Mouse (Mus musculus) kidney, embryonic 16.5 days (tissue): ENCODE measurements at regions not wholly inside any gene's neighbourhood (a gene's known extent, or its start where the extent isn't known, plus 50 kb on each side); places are given as distances from the start of the nearest gene placed in this dataset.

Experiments
- ATAC-seq: fragments of 200-750 bp; cut with Nextera tagmentation; 2 replicates; pipeline ENCODE4 v1.8.0; 2017; ENCODE audit warnings: moderate TSS enrichment; ENCODE audit not compliant: low FRiP score, low TSS enrichment
- H3K27ac ChIP-seq: fragments of 300-500 bp; sonication (generic); 2 replicates; pipeline ENCODE4 v1.5.1; 2014; ENCODE audit warnings: low read length
- H3K27me3 ChIP-seq: fragments of 300-500 bp; sonication (generic); 2 replicates; pipeline ENCODE4 v1.6.1; 2014; ENCODE audit warnings: low read length, control low read depth, mixed read lengths; ENCODE audit not compliant: insufficient read depth
- H3K36me3 ChIP-seq: fragments of 300-500 bp; sonication (generic); 2 replicates; pipeline ENCODE4 v1.6.1; 2014; ENCODE audit warnings: low read length, control low read depth, mixed read lengths; ENCODE audit not compliant: insufficient read depth
- H3K4me1 ChIP-seq: fragments of 300-500 bp; sonication (generic); 2 replicates; pipeline ENCODE4 v1.6.1; 2014; ENCODE audit warnings: low read length, control low read depth, mixed read lengths; ENCODE audit not compliant: insufficient read depth
- H3K4me2 ChIP-seq: fragments of 300-500 bp; sonication (generic); replicated peaks from 2 replicates; pipeline ENCODE4 v1.6.1; 2014; ENCODE audit warnings: low read depth, low read length
- H3K4me3 ChIP-seq: fragments of 300-500 bp; sonication (generic); 2 replicates; pipeline ENCODE4 v1.5.1; 2014; ENCODE audit warnings: mild to moderate bottlenecking, low read length
- H3K9ac ChIP-seq: fragments of 300-500 bp; sonication (generic); replicated peaks from 2 replicates; pipeline ENCODE4 v1.6.1; 2014; ENCODE audit warnings: low read length
- H3K9me3 ChIP-seq: fragments of 300-500 bp; sonication (generic); 2 replicates; pipeline ENCODE4 v1.6.1; 2016; ENCODE audit warnings: low read length, control low read depth
- WGBS: fragments of 180-500 bp; shearing (Covaris S2); extraction: QIAGEN DNeasy Blood & Tissue Kit; methylation state at CpG from one replicate; pipeline ENCODE4 v1.1.7; 2014; 5-methylcytosine and 5-hydroxymethylcytosine counted together

DNA sequence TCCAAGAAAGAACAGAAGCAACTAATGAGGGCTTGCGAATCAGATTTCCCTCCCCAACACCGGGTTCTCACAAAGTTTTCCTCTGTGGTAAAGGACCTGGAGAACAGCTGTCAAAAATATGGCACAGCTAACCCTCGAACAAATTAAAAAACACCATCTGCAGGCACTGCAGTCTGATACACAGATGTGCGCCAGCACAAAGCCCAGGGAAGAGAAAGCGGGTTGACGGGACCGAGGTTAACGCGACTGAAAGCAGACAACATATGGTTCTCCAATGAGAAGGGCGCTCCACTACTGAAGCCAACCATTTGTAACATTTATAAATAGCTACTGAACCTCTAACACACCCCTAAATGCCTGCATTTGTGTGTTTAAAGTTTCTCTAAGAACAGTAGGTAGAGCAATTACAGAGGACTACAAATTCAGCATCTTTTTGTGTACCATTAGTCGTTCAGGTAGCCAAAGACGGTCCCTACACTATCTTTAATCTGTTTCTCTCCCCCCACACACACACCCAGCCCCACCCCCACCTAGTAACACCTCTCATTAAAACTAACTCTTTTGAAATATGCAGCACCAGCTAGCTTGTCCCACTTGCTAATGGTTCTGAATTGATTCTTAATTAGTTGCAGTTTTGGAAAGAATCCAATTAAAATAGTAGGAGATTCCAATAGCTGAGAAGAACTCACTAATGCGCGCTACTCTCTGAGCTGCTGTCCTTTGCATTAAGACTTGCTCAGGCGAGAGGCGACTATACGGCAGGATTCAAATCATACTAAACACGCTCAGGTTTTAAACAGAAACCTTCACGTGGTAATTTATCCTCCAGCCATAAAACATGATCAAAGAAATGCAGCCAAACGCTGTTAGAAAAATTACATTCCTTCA, 236.0 kb upstream of the Hnrnpa3 start:
- Histone ChIP-seq H3K27me3 (no peaks in the 10 kb centered on the region; the same call in 1 of the 2 replicates), H3K4me1 (peaks cover 19% of the 10 kb centered on the region; the same call in 1 of the 2 replicates), H3K4me3 (no peak overlapping the region), H3K4me2 (no peak overlapping the region), H3K36me3 (no peaks in the 10 kb centered on the region), H3K9ac (no peak overlapping the region), H3K27ac (no peak overlapping the region), H3K9me3 (no peaks in the 10 kb centered on the region)
- WGBS = 54% methylated on average over 20 of the region's 20 CpGs
- no peak for ATAC-seq

GRCm38 (mm10) chr2:75423872-75424271, 235.2 kb upstream of the Hnrnpa3 start:
- Histone ChIP-seq H3K27me3 (no peaks in the 10 kb centered on the region; the same call in 1 of the 2 replicates), H3K4me1 (peaks cover 19% of the 10 kb centered on the region; the same call in 1 of the 2 replicates), H3K4me2 (peak overlapping the region; percentile 26; the same call in 1 of the 2 replicates), H3K36me3 (no peaks in the 10 kb centered on the region), H3K9ac (no peak overlapping the region), H3K9me3 (no peaks in the 10 kb centered on the region), H3K4me3 (no peak overlapping the region; the same call in 1 of the 2 replicates), H3K27ac (no peak overlapping the region)
- 9% methylated on average over 5 of the region's 5 CpGs for WGBS
- ATAC-seq = no peak; the same call in 1 of the 2 replicates

- peak overlapping the region; percentile 26; the same call in 1 of the 2 replicates for H3K4me2 ChIP-seq
- 28% methylated on average over 7 of the region's 7 CpGs for WGBS
These were observed 234.7 kb upstream of the Hnrnpa3 start for GRCm38 (mm10) chr2:75424363-75424762.

DNA sequence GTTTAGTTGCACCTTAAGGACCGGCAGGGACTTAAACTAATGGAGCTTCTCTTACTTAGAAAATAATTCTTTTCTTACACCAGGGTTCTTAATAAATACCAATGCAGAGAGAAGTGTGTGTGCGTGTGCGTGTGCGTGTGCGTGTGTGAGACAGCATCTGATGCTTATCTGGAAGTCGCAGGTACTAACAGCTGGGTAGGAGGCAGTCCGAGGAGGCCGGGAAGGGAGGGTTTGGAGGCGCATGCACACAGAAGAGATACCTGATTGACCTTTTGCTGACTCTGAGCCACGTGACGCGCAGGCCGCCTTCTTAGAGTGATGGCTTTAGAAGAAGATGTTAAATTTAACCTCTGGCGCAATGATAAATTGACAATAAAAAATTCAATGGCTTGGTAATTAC, 234.2 kb upstream of the Hnrnpa3 start:
- Histone ChIP-seq H3K9ac (no peak overlapping the region), H3K9me3 (no peaks in the 10 kb centered on the region), H3K4me2 (no peak overlapping the region), H3K27me3 (no peaks in the 10 kb centered on the region; the same call in 1 of the 2 replicates), H3K36me3 (no peaks in the 10 kb centered on the region), H3K27ac (no peak overlapping the region), H3K4me3 (no peak overlapping the region), H3K4me1 (peaks cover 19% of the 10 kb centered on the region; the same call in 1 of the 2 replicates)
- no peak for ATAC-seq
- 58% methylated on average over 14 of the region's 14 CpGs for WGBS

More at GRCm38 (mm10) chr2:75424363-75424762, 234.7 kb upstream of the Hnrnpa3 start:
- H3K9ac ChIP-seq = no peak overlapping the region
- H3K9me3 ChIP-seq = no peaks in the 10 kb centered on the region
- no peak for ATAC-seq
- H3K36me3 ChIP-seq = no peaks in the 10 kb centered on the region
- no peak overlapping the region for H3K27ac ChIP-seq
- no peak overlapping the region for H3K4me3 ChIP-seq
- H3K27me3 ChIP-seq = no peaks in the 10 kb centered on the region; the same call in 1 of the 2 replicates
- H3K4me1 ChIP-seq = peaks cover 19% of the 10 kb centered on the region; the same call in 1 of the 2 replicates

- Histone ChIP-seq H3K4me1 (peaks cover 19% of the 10 kb centered on the region; the same call in 1 of the 2 replicates), H3K36me3 (no peaks in the 10 kb centered on the region), H3K9ac (no peak overlapping the region), H3K27ac (no peak overlapping the region), H3K4me3 (no peak overlapping the region), H3K4me2 (no peak overlapping the region), H3K27me3 (no peaks in the 10 kb centered on the region; the same call in 1 of the 2 replicates), H3K9me3 (no peaks in the 10 kb centered on the region)
- ATAC-seq = no peak
- WGBS = 10% methylated on average over 7 of the region's 7 CpGs
These were observed 233.7 kb upstream of the Hnrnpa3 start for GRCm38 (mm10) chr2:75425384-75425783.

DNA sequence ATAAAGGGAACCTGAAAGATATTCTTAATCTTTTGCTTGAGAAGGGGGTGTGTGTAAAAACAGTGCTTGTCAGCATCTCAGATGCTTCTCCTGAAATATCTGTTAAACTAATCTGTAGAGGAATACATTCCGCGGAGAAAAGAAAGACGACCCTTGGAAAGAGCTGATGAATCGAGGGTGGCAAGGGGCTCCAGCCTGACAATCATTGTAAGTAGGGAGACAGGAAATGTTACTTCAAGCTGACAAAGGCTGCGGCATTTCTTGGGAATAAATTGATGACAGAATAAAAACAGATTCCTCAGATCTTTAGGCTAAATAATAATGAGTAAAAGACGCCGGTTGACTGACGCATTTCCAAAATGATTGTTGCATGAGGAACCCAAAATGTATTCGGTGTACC, 233.3 kb upstream of the Hnrnpa3 start:
- Histone ChIP-seq H3K27me3 (no peaks in the 10 kb centered on the region; the same call in 1 of the 2 replicates), H3K36me3 (no peaks in the 10 kb centered on the region), H3K4me2 (no peak overlapping the region), H3K4me1 (peaks cover 19% of the 10 kb centered on the region; the same call in 1 of the 2 replicates), H3K27ac (no peak overlapping the region), H3K9me3 (no peaks in the 10 kb centered on the region), H3K4me3 (no peak overlapping the region), H3K9ac (no peak overlapping the region)
- 40% methylated on average over 9 of the region's 9 CpGs for WGBS
- no peak for ATAC-seq

DNA sequence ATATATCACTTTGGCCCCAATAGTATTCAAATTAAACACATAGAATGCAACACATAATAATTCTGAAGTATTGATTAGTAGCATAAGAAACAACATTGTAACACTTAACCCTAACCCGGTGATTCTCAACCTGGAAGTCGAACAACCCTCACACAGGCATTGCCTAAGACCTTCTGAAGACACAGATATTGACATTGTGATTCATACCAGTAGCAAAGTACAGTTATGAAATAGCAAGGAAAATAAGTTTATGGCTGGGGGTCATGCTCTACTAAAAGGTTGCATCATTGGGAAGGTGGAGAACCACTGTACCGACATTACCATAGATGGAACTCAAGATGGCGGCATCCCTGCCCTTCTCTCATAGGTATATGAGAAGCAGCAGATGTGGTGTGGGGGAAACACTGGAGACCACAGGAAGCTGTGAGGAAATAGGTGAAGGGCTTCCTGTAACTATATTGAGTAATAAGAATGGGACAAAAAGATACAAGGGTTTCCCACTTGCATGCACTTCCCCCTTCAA, 231.1 kb upstream of the Hnrnpa3 start:
- no peak overlapping the region for H3K4me3 ChIP-seq
- H3K27me3 ChIP-seq = no peaks in the 10 kb centered on the region; the same call in 1 of the 2 replicates
- H3K9me3 ChIP-seq = no peaks in the 10 kb centered on the region
- no peak overlapping the region for H3K9ac ChIP-seq
- WGBS = 98% methylated on average over 4 of the region's 4 CpGs
- no peak overlapping the region for H3K4me2 ChIP-seq
- no peak overlapping the region for H3K27ac ChIP-seq
- H3K4me1 ChIP-seq = peaks cover 18% of the 10 kb centered on the region; the same call in 1 of the 2 replicates
- H3K36me3 ChIP-seq = no peaks in the 10 kb centered on the region
- ATAC-seq = no peak

GRCm38 (mm10) chr2:75430161-75430940, 228.7 kb upstream of the Hnrnpa3 start:
- no peaks in the 10 kb centered on the region for H3K36me3 ChIP-seq
- no peaks in the 10 kb centered on the region; the same call in 1 of the 2 replicates for H3K27me3 ChIP-seq
- 77% methylated on average over 4 of the region's 4 CpGs for WGBS
- no peaks in the 10 kb centered on the region for H3K9me3 ChIP-seq
- H3K4me1 ChIP-seq = peaks cover 3% of the 10 kb centered on the region; the same call in 1 of the 2 replicates
- H3K27ac ChIP-seq = no peak overlapping the region
- no peak overlapping the region for H3K4me3 ChIP-seq
- no peak for ATAC-seq
- H3K4me2 ChIP-seq = no peak overlapping the region
- no peak overlapping the region for H3K9ac ChIP-seq

GRCm38 (mm10) chr2:75431981-75432380, 227.1 kb upstream of the Hnrnpa3 start:
- 88% methylated on average over 6 of the region's 6 CpGs for WGBS
- no peak overlapping the region for H3K9ac ChIP-seq
- ATAC-seq = no peak

More at GRCm38 (mm10) chr2:75431981-75432380, 227.1 kb upstream of the Hnrnpa3 start:
- no peak overlapping the region for H3K4me3 ChIP-seq
- no peak overlapping the region for H3K27ac ChIP-seq
- H3K36me3 ChIP-seq = no peaks in the 10 kb centered on the region
- H3K27me3 ChIP-seq = no peaks in the 10 kb centered on the region
- H3K4me1 ChIP-seq = no peaks in the 10 kb centered on the region
- H3K4me2 ChIP-seq = no peak overlapping the region
- H3K9me3 ChIP-seq = no peaks in the 10 kb centered on the region
